Mouse (Mus musculus) midbrain, embryonic 11.5 days (tissue): ENCODE measurements around the gene Trp53i13. TPM values are rescaled to one million over a fixed set of nuclear protein-coding genes. Genes with fewer than 3 reads are reported as not detected.
A peak's percentile ranks its signal among the peaks of the same experiment; 100 is the strongest.

Experiments used
- ATAC-seq: fragments of 200-750 bp; cut with Nextera tagmentation; 2 replicates; pipeline ENCODE4 v1.8.0; 2017; ENCODE audit warnings: moderate TSS enrichment, moderate library complexity; ENCODE audit not compliant: low FRiP score
- DNase-seq: peaks from one replicate; pipeline ENCODE4 v3.0.0; 2015; ENCODE audit warnings: low spot score; ENCODE audit errors: missing footprints
- H3K27ac ChIP-seq: fragments of 300-500 bp; sonication (generic); 2 replicates; pipeline ENCODE4 v1.5.1; 2014; ENCODE audit warnings: low read depth, low read length
- H3K27me3 ChIP-seq: fragments of 300-500 bp; sonication (generic); 2 replicates; pipeline ENCODE4 v1.6.1; 2014; ENCODE audit warnings: mild to moderate bottlenecking, low read length, moderate library complexity, mixed read lengths; ENCODE audit not compliant: control insufficient read depth, insufficient read depth
- H3K36me3 ChIP-seq: fragments of 300-500 bp; sonication (generic); 2 replicates; pipeline ENCODE4 v1.6.1; 2014; ENCODE audit warnings: mild to moderate bottlenecking, low read length, moderate library complexity, mixed read lengths; ENCODE audit not compliant: control insufficient read depth, insufficient read depth
- H3K4me1 ChIP-seq: fragments of 300-500 bp; sonication (generic); 2 replicates; pipeline ENCODE4 v1.6.1; 2014; ENCODE audit warnings: low read length; ENCODE audit not compliant: control insufficient read depth, insufficient read depth
- H3K4me2 ChIP-seq: fragments of 300-500 bp; sonication (generic); 2 replicates; pipeline ENCODE4 v1.6.1; 2014; ENCODE audit warnings: mild to moderate bottlenecking, moderate library complexity
- H3K4me3 ChIP-seq: fragments of 300-500 bp; sonication (generic); 2 replicates; pipeline ENCODE4 v1.5.1; 2014; ENCODE audit warnings: low read depth, low read length
- H3K9ac ChIP-seq: fragments of 300-500 bp; sonication (generic); 2 replicates; pipeline ENCODE4 v1.6.1; 2014; ENCODE audit warnings: low read length
- H3K9me3 ChIP-seq: fragments of 300-500 bp; sonication (generic); 2 replicates; pipeline ENCODE4 v1.6.1; 2016; ENCODE audit warnings: low read length; ENCODE audit not compliant: control insufficient read depth
- WGBS: fragments of 180-500 bp; shearing (Covaris S2); extraction: QIAGEN DNeasy Blood & Tissue Kit; methylation state at CpG from one replicate; pipeline ENCODE4 v1.1.7; 2014; 5-methylcytosine and 5-hydroxymethylcytosine counted together
- polyA plus RNA-seq: library from polyadenylated mRNA; unstranded; fragments of >200 nt; fragmentation: Nextera tagmentation; extraction: Ambion mirVana; gene quantifications from 2 replicates; pipeline ENCODE4 v1.2.1, GENCODE M21; 2014

The Trp53i13 gene
- polyA plus RNA-seq, 1 experiment from 2014 or later, result 27.3 TPM

GRCm38 (mm10) chr11:77468397-77468796, 47.4 kb downstream of the Trp53i13 start:
- DNase-seq, result no peak
- Histone ChIP-seq H3K4me2 (no peak overlapping the region), H3K27ac (no peak overlapping the region), H3K9me3 (no peaks in the 10 kb centered on the region), H3K4me3 (no peak overlapping the region), H3K36me3 (peaks cover 8% of the 10 kb centered on the region), H3K27me3 (peaks cover 33% of the 10 kb centered on the region), H3K4me1 (no peaks in the 10 kb centered on the region), H3K9ac (no peak overlapping the region)
- no peak for ATAC-seq
- WGBS, result 90% methylated on average over 9 of the region's 9 CpGs

- DNase-seq, result peak; percentile 94
- H3K4me2 ChIP-seq, result 0 out of 2 replicates have a peak overlapping the region, but pooled peaks have one; percentile 15
- ATAC-seq, result 0 out of 2 replicates have a peak, but pooled peaks have one; percentile 18
- H3K9me3 ChIP-seq, result no peaks in the 10 kb centered on the region
- H3K27ac ChIP-seq, result no peak overlapping the region
- H3K4me1 ChIP-seq, result peaks cover 2% of the 10 kb centered on the region
- 12% methylated on average over 20 of the region's 20 CpGs for WGBS
- no peak overlapping the region for H3K9ac ChIP-seq
- peaks cover 8% of the 10 kb centered on the region for H3K36me3 ChIP-seq
- H3K4me3 ChIP-seq, result no peak overlapping the region
- peaks cover 39% of the 10 kb centered on the region for H3K27me3 ChIP-seq
Measured at GRCm38 (mm10) chr11:77467784-77468183, 48.0 kb downstream of the Trp53i13 start.

GRCm38 (mm10) chr11:77467157-77467556, 48.6 kb downstream of the Trp53i13 start:
- ATAC-seq, result peak; percentile 2; the same call in 1 of the 2 replicates
- DNase-seq, result peak; percentile 88
- Histone ChIP-seq H3K9ac (no peak overlapping the region), H3K27me3 (peaks cover 46% of the 10 kb centered on the region), H3K4me2 (no peak overlapping the region), H3K36me3 (peaks cover 8% of the 10 kb centered on the region), H3K4me1 (peaks cover 7% of the 10 kb centered on the region), H3K9me3 (no peaks in the 10 kb centered on the region), H3K27ac (no peak overlapping the region), H3K4me3 (no peak overlapping the region)
- 4% methylated on average over 25 of the region's 25 CpGs for WGBS

- H3K9me3 ChIP-seq, result no peaks in the 10 kb centered on the region
- DNase-seq (no peak), ATAC-seq (no peak)
- peaks cover 11% of the 10 kb centered on the region for H3K4me1 ChIP-seq
- no peak overlapping the region for H3K4me3 ChIP-seq
- peaks cover 4% of the 10 kb centered on the region for H3K36me3 ChIP-seq
- H3K27me3 ChIP-seq, result peaks cover 50% of the 10 kb centered on the region
- no peak overlapping the region for H3K9ac ChIP-seq
- H3K4me2 ChIP-seq, result no peak overlapping the region
- 34% methylated on average over 9 of the region's 9 CpGs for WGBS
- no peak overlapping the region for H3K27ac ChIP-seq
Measured at GRCm38 (mm10) chr11:77466544-77466943, 49.2 kb downstream of the Trp53i13 start.

- no peak overlapping the region for H3K27ac ChIP-seq
- H3K9me3 ChIP-seq, result no peaks in the 10 kb centered on the region
- 59% methylated on average over 3 of the region's 3 CpGs for WGBS
- DNase-seq (no peak), ATAC-seq (no peak)
- H3K9ac ChIP-seq, result no peak overlapping the region
- H3K27me3 ChIP-seq, result peaks cover 61% of the 10 kb centered on the region
- H3K4me1 ChIP-seq, result peaks cover 11% of the 10 kb centered on the region
- no peak overlapping the region for H3K4me2 ChIP-seq
- no peak overlapping the region for H3K4me3 ChIP-seq
- no peaks in the 10 kb centered on the region for H3K36me3 ChIP-seq
Measured at GRCm38 (mm10) chr11:77465111-77465510, 50.7 kb downstream of the Trp53i13 start.

GRCm38 (mm10) chr11:77464684-77465083, 51.1 kb downstream of the Trp53i13 start:
- DNase-seq, result no peak
- no peak for ATAC-seq
- H3K9me3 ChIP-seq, result no peaks in the 10 kb centered on the region
- no peak overlapping the region for H3K27ac ChIP-seq
- WGBS, result 62% methylated on average over 4 of the region's 4 CpGs
- H3K4me1 ChIP-seq, result peaks cover 11% of the 10 kb centered on the region
- no peak overlapping the region for H3K4me3 ChIP-seq
- H3K4me2 ChIP-seq, result no peak overlapping the region
- no peak overlapping the region for H3K9ac ChIP-seq
- peaks cover 61% of the 10 kb centered on the region for H3K27me3 ChIP-seq
- H3K36me3 ChIP-seq, result no peaks in the 10 kb centered on the region

GRCm38 (mm10) chr11:77463786-77464185, 52.0 kb downstream of the Trp53i13 start:
- H3K27me3 ChIP-seq, result peaks cover 61% of the 10 kb centered on the region
- H3K36me3 ChIP-seq, result no peaks in the 10 kb centered on the region
- no peak overlapping the region for H3K4me3 ChIP-seq
- WGBS, result 71% methylated on average over 10 of the region's 10 CpGs
- peaks cover 11% of the 10 kb centered on the region for H3K4me1 ChIP-seq
- no peak for DNase-seq
- no peak for ATAC-seq
- no peak overlapping the region for H3K4me2 ChIP-seq
- H3K9ac ChIP-seq, result no peak overlapping the region
- H3K27ac ChIP-seq, result no peak overlapping the region
- H3K9me3 ChIP-seq, result no peaks in the 10 kb centered on the region

GRCm38 (mm10) chr11:77463101-77463445, 52.7 kb downstream of the Trp53i13 start:
- H3K27ac ChIP-seq, result no peak overlapping the region
- 44% methylated on average over 8 of the region's 8 CpGs for WGBS
- H3K4me3 ChIP-seq, result no peak overlapping the region
- H3K4me1 ChIP-seq, result peaks cover 11% of the 10 kb centered on the region
- peaks cover 59% of the 10 kb centered on the region for H3K27me3 ChIP-seq
- no peak for DNase-seq
- H3K4me2 ChIP-seq, result no peak overlapping the region; the same call in 1 of the 2 replicates
- no peak overlapping the region for H3K9ac ChIP-seq
- H3K9me3 ChIP-seq, result no peaks in the 10 kb centered on the region
- H3K36me3 ChIP-seq, result no peaks in the 10 kb centered on the region
- no peak for ATAC-seq

GRCm38 (mm10) chr11:77462283-77463100, 53.3 kb downstream of the Trp53i13 start, which contains the start of gene Coro6:
Gene Coro6 (plus strand): TSS chr11:77462411.
- peak within 1 kb of the TSS; percentile 52 for H3K4me3 ChIP-seq
- H3K4me1 ChIP-seq, result peaks cover 11% of the 10 kb centered on the region
- H3K36me3 ChIP-seq, result no peaks in the 10 kb centered on the region
- peak within 1 kb of the TSS; percentile 57 for H3K9ac ChIP-seq
- ATAC-seq (peak; percentile 79), DNase-seq (peak; percentile 95)
- peak within 1 kb of the TSS; percentile 99 for H3K4me2 ChIP-seq
- no peak within 1 kb of the TSS for H3K27ac ChIP-seq
- H3K9me3 ChIP-seq, result no peaks in the 10 kb centered on the region
- peaks cover 56% of the 10 kb centered on the region for H3K27me3 ChIP-seq
- WGBS, result 0% methylated on average over 72 of the region's 73 CpGs
